Mouse (Mus musculus) heart, postnatal 14 days (tissue): ENCODE results near the gene Rasgrp3. TPM values are rescaled to one million over a fixed set of nuclear protein-coding genes. Genes with fewer than 3 reads are reported as not detected.

ENCODE experiments used
- DNase-seq, 2 experiments: peaks; one replicate each; pipeline ENCODE4 v3.0.0; 2021 to 2022
- intact Hi-C: fragments of 180-260 bp; cut with DNase I; formaldehyde crosslinking; loops from one replicate; pipeline ENCODE4 v1.15.1; 2025
- total RNA-seq, 2 experiments: library from RNA; stranded (reverse); gene quantifications; 2 replicates each; pipeline ENCODE4 v1.2.3; 2021

The Rasgrp3 gene
- total RNA-seq, 2 experiments from 2014 or later: 38.4 to 38.9 TPM

GRCm38 (mm10) chr17:75480379-75480778 is 44.7 kb downstream of the Rasgrp3 start:
- DNase-seq: no peak
- intact Hi-C loops: no loop called here

GRCm38 (mm10) chr17:75486205-75486604 is 50.5 kb downstream of the Rasgrp3 start:
- intact Hi-C loops: no loop called here
- DNase-seq: no peak

DNA sequence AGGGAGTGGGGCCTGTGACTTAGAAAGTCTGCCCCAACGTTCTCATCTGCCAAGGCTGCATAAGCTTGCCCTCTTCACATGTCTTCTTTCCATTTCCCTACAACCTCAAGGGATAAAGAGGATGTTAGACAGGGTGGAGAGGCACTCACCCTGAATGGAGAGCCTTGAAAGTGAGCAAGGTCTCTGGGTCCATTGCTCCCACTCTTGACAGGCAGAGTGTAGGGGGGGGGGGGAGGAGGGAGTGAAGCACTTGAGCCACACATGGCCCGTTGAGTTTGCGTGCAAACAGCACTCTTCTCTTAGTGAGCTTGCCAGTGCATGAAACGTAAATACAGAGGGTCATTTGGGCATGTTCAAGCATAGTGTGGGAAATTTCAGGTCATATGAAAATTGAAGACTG is 59.5 kb downstream of the Rasgrp3 start:
- intact Hi-C loops: no loop called here
- no peak for DNase-seq

DNA sequence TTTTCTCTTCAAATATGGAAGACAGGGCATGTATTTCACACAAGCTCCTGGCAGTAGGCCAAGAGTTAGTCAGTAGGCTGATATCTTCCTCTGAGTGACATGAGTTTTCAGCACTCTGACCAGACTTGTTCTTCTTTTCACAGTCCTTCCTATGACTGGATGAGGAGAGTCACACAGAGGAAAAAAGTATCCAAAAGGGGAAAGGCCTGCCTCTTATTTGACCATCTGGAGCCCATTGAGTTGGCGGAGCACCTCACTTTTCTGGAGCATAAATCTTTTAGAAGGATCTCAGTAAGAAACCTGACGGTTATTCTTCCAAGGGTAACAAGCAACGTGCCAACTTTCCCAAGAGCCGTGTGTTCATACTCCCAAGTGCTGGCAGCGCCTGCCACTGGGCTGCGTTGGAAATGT is 62.5 kb downstream of the Rasgrp3 start:
- DNase-seq: peak in 1 of 2 experiments; percentile 41
- intact Hi-C loops: no loop called here

DNA sequence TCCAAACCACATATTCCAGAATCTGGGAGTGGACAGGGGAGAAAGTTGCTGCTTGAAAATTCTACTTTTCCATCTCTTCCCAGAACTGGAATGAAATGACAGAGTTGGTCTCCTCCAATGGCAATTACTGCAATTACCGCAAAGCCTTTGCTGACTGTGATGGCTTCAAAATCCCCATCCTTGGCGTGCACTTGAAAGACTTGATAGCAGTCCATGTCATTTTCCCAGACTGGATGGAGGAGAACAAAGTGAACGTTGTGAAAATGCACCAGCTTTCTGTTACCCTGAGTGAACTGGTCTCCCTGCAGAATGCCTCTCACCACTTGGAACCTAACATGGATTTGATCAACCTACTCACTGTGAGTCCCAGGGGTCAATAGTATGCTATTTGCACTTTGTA is 67.3 kb downstream of the Rasgrp3 start:
- intact Hi-C loops: no loop called here
- DNase-seq: no peak

DNA sequence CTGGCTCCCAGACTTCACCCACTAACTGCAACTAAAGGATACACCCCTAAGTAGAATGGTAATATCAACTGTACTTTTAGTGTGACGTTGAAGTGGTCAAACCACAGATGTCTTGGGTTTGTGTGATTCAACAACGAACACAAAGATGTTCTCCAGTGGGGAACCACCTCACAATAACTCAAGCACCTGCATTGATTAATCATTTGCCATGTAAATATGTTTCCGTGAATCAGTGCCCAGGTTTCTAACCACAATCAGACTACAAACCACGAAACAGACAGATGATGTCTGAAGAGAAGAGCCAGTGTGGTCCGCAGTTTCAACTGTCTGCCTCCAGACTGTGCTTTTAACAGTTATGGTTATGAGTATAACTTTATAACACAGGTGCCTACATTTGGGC is 69.4 kb downstream of the Rasgrp3 start:
- intact Hi-C loops: no loop called here
- DNase-seq: no peak

DNA sequence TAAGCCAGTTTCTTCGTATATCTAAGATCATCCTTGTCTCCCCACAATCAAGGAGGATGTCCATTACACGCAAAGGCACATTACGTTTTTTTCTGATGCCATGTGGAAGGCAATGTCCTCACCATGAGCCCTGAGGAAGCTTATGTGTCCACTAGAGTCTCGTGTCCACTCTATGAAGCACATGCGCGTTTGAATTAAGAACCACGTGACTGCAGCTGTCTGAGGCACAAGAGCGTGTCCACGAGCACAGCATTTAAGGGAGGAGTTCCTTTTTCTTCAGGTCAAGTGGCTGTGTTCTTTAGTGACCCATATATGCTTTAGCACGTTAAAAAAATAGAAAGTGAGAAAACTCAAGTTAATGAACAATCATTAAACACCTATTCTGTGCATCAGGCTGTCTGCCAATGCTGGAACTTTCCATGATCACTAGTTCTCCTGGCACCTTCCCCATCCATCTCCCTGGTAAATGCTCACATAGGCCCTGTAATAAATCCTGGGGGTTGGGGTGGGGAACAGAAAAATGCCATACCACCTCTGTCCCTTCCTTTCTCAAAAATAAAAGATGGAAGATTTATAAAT is 70.5 kb downstream of the Rasgrp3 start:
- intact Hi-C loops: no loop called here

DNA sequence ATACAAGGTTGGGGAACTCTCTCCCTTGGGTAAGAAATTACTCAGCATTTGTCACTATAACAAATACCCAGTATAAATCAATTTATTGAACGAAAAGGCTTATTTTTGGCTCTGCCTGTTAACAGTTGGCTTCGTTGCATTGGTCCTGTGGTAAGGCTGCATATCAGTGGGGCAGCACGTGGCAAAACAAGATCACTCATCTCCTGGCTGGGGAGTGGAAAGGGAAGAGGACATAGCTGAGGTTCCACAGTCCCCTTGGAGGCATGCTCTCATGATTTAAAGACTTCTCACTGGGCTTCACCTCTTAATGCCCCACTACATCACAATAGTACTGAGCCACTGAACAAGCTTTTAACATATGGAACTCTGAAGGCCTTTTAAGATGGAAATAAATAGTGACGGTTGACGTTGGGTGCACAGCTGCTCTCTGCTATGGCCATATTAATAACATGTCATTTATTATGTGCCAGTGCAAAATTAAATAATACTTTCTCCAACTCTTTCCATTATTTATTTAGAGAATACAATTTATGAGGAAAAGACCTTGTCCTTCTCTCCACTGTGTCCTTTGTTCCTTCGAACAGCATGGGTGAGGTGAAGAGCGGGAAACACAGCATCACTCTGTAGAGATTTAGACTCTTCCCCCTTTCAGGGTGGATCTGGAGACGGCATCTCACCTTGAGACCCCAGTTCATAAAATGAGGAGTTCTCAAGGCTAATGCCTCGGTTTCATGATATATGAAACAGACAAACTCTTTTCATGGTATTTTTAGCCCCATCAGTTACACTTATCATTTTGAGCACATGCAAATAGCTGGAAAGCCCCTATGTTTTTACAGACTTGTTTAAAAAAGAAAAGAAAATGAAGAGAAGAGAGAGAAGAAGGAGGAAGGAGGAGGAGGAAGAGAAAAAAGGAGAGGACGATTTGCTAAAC is 71.3 kb downstream of the Rasgrp3 start:
- intact Hi-C loops: no loop called here
- no peak for DNase-seq

More for the DNA sequence above, 70.5 kb downstream of the Rasgrp3 start:
- no peak for DNase-seq

DNA sequence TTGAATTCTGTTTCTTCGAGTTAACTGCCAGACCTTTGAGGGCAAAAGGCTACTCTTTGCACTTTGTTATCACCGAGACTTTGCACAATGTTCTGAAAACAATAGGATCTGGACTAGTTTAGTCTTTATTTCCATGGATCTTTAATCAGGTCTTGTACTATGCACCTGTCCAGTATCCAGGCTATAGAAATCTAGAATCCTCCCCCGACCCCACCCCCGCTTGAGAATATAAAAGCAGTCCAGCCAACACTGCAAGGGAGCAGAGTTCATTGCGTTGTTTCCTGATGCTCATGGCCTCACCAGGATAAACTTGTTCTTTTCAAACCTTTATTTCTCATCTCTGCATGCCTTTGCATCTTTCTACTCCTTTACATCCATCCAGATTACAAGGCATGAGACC is 73.6 kb downstream of the Rasgrp3 start:
- no peak for DNase-seq
- intact Hi-C loops: no loop called here

GRCm38 (mm10) chr17:75516591-75516990 is 80.9 kb downstream of the Rasgrp3 start:
- no peak for DNase-seq
- intact Hi-C loops: no loop called here

GRCm38 (mm10) chr17:75518181-75518901 is 82.6 kb downstream of the Rasgrp3 start:
- DNase-seq: no peak
- intact Hi-C loops: no loop called here

DNA sequence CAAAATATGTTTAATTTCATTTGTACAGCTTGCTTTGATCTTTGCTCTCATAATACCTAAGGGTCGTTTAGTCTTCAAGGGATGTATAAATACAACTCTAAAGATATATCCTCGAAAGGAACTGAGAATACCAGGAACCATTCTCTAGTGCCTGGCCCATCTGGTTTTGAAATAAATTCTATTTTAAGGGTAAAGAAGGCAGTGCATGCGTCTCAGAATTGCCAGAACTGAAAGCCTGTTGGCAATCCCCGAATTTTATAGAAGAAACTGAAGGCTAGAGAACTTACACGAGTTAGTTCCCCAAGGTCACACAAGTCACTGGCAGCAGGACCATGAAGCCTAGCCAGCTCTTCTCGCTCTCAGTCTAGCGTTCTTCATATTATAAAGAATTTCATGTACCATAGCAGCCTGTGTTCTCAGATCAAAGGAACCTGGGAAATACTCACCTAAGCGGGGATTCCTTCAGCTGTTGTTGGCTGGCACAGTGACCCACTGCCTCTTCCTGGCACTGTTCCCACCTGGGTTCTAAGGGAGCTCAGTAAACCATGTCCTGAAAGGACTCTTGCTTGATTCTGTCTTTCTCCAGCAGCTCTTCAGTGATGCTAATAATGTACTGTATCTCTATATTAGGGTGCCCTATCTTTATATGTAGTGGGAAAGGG is 83.7 kb downstream of the Rasgrp3 start:
- DNase-seq: no peak
- intact Hi-C loops: no loop called here

- intact Hi-C loops: no loop called here
- DNase-seq: no peak
Observed at GRCm38 (mm10) chr17:75521236-75521842, 85.6 kb downstream of the Rasgrp3 start.

DNA sequence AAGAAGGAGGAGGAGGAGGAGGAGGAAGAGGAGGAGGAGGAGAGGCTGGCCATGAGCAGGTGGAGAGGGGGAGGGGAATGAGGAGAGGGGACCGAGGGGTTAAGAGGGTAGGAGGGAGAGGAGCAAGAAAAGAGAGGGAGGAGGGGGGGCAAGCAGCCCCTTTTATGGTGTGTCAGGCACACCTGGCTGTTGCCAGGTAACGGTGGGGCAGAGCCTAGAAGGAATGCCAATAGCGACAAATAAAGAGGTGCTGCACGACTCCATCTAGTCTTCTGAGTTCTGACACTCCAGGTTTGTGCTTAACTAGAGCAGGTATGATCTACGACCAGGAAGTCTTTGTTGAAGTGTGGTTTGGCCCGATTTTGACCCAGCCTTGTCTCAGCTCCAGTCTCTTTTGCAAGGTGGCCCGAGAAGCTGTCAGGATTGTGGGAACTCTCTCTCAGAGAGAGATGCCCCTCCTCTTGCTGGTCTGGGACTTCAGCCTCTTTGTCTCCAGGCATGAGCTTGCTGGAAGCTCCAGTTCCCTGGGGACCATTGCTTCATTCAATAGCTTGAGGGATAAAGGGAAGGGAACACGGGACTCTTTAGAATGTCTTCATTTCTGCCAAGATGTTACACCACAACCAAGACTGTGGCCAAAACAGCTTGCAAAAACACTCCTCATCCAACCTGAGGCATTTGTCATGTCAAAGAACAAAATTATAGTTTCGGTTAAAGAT is 86.8 kb downstream of the Rasgrp3 start:
- intact Hi-C loops: no loop called here
- peak; percentile 55 to 61 for DNase-seq

DNA sequence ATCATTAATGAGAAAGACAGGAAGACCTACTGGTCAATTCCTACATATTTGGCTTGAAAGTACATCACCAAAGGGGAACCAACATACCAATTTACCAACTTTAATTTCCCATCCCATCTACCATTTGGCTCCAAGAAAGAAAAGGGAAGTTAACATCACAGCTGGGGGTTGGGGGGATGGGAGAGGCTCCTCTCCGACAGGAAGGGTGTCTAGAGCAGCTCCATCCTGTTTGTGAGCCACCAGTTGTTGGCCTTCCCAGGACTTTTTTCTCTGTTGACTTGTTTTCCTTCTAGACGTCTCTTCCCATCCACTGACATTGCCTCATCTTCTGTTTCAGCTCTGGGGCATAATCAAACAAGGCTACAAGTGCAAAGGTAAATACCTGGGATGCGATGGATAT is 88.1 kb downstream of the Rasgrp3 start:
- peak; percentile 40 to 42 for DNase-seq
- intact Hi-C loops: no loop called here

- intact Hi-C loops: no loop called here
- no peak for DNase-seq
Observed at GRCm38 (mm10) chr17:75526411-75526810, 90.7 kb downstream of the Rasgrp3 start.

DNA sequence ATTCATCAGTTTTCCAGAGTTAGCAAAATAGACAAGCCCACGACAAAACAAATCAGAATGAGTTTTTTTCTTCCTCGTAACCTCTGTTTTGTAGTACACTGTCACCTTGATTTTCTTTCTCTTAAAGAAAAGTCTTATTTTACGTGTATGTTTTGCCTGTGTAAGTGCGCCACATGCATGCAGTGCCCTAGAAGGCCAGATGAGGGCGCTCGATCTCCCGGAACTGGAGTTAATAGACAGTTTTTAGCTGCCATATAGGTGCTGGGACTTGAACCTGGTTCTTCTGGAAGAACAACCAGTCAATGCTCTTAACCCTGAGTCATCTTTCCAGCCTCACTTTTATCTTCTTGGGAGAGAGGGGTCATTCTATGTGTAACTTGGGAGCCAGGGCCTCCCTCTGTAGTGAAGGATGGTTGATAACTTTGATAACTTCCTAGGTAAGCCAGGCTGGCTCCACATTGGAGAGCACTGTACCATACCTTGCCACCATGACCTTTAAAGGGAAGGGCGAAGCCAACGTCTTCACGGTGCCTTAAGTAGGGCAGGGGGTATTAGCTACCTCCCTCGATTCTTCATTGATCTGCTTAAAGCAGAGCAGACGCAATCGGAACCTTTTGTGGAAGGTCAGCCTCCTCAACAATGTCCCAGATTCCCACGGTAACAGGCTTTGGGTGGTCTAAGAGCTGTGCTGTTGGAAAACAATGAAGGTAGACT is 93.7 kb downstream of the Rasgrp3 start:
- DNase-seq: no peak
- intact Hi-C loops: no loop called here

DNA sequence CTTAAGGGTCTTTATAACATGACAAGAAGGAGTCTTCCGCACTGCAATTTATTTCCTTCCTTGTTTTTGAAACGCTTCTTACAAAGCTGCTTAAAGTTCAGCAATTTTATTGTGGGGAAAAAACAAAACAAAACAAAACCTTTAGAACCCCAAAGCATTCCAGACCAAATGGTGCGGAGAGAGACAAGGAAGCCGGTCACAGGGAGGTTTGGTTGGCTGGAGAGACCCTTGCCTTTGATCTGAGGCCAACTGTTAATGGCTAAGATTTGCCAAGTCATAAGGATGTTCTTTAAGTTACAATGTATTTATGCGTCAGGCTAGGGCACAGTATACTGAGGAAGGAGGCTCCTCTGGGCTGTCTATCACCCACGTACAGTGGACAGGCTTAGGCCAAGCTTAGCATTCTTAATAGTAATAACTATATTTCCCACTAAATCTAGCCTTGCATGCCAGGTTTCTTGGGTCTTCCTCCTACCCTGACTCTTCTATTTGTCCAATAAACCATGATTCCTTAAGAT is 96.8 kb downstream of the Rasgrp3 start:
- no peak for DNase-seq
- intact Hi-C loops: loop anchor here (5.0 to 10.0 kb wide), 3 partner anchors 75 to 448 kb away; no protein-coding TSS in a partner anchor
